Comparison of ENCODE assay signal across 9 mouse cellular contexts in the genomic region with DNA sequence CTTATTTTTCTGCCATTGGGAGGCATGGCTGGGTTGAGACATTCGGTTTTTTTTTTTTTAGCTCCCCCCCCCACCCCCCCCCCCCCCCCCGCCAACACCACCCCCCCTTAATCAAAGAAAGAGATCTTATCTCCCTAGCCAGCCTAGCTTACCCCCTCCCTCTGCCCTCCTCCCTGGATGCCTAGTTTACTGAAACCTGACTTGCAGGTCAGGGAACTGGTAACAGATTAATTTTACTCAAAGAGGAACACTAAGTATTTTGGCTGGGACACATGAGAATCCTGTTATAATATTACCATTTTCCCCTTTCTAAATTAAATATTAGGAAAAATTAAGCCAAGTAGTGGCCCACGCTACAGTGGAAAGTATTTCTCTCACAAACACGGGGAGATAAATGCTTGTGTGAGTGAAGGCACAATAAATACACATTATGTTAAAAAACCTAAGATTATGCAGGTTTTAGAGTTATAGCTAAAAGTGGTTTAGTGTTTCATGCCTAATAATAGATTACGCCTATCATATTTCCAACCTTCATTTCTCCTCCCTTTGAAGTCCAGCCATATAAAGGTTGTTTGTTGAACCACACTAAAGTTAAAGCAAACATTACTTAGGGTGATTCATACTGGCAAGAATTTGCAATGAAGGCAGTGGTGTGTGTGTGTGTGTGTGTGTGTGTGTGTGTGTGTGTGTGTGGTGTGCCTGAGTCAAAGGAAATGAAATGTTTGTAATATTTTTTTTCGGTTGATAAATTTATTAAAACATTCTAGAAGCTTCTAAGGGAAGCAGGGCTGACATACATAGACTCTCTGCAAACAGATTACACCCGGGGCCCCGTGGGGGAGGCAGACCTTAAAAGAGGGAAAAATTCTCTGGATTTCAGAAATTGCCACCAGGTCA.
DNase-seq lines count a peak whose midpoint lies in the region; ATAC-seq and TF ChIP-seq lines count a peak whose summit lies in the region.
"Had no signal": no experiment of that assay in that cellular context is flagged by ENCODE, and none has a peak within 500 bp of the region (broad histone marks: within the 10 kb centered on the region; RNA-seq: fewer than 3 reads in every experiment).

No protein-coding gene starts in this region.

- intact Hi-C loops in heart, postnatal 36 days (cut with DNase I) = loop anchor here (5.0 kb wide), 2 partner anchors 88 to 108 kb away; no protein-coding TSS in a partner anchor

- H3K4me2 ChIP-seq in heart, embryonic 16.5 days (ENCODE audit: low read depth, low read length) = no peak overlapping the region
- peak overlapping the region; percentile 39 for H3K4me2 ChIP-seq in limb, embryonic 14.5 days (replicated peaks; ENCODE audit: low read depth, low read length, severe bottlenecking)

- WGBS in heart, embryonic 16.5 days = 41% methylated on average over 7 of the region's 8 CpGs
- WGBS in limb, embryonic 14.5 days = 11% methylated on average over 8 of the region's 8 CpGs

- no peak for TF ChIP-seq POLR2A in limb, embryonic 14.5 days (IDR thresholded peaks at IDR 0.05; ENCODE audit: borderline replicate concordance, extremely low read depth, insufficient read depth, insufficient read length)

- H3K36me3 ChIP-seq in heart, embryonic 16.5 days (ENCODE audit: control insufficient read depth, insufficient read depth) = no peaks in the 10 kb centered on the region
- H3K36me3 ChIP-seq in limb, embryonic 14.5 days (ENCODE audit: control insufficient read depth, insufficient read depth, low read length) = no peaks in the 10 kb centered on the region

- H3K4me1 ChIP-seq in heart, embryonic 16.5 days (ENCODE audit: control insufficient read depth, insufficient read depth, low read length) = peaks cover 7% of the 10 kb centered on the region; the same call in 1 of the 2 replicates
- H3K4me1 ChIP-seq in limb, embryonic 14.5 days (ENCODE audit: control insufficient read depth, insufficient read depth, low read length) = peaks cover 29% of the 10 kb centered on the region

- peak; percentile 78 for DNase-seq in heart, adult 11 months
- DNase-seq in heart, postnatal 36 days = no peak
- DNase-seq in limb, embryonic 14.5 days (ENCODE audit: low spot score) = peak; percentile 49
- no peak for DNase-seq in c-Kit-positive CD71-positive TER-119-positive erythroid progenitor cells, embryonic 14.5 days (ENCODE audit: low spot score)
- no peak for DNase-seq in left cerebral cortex, adult 9 months (ENCODE audit: low spot score in 2 of 2)

- ATAC-seq in activated CD4-positive, CD25-positive, alpha-beta regulatory T cell, adult 4 months = peak; percentile 12
- ATAC-seq in heart, embryonic 16.5 days (replicated peaks; ENCODE audit: extremely low read depth, insufficient read depth, low FRiP score) = no peak; the same call in 1 of the 2 replicates
- ATAC-seq in limb, embryonic 14.5 days (ENCODE audit: low FRiP score, low read depth) = no peak
- no peak for ATAC-seq in granulocyte monocyte progenitor cell, adult 5-6 weeks (replicated peaks; ENCODE audit: poor library complexity, severe bottlenecking)

- no peaks in the 10 kb centered on the region for H3K9me3 ChIP-seq in heart, embryonic 16.5 days (replicated peaks; ENCODE audit: control insufficient read depth, low read length)
- no peaks in the 10 kb centered on the region for H3K9me3 ChIP-seq in limb, embryonic 14.5 days (ENCODE audit: control insufficient read depth, low read length)

- H3K9ac ChIP-seq in heart, embryonic 16.5 days (ENCODE audit: low read length) = no peak overlapping the region
- no peak overlapping the region for H3K9ac ChIP-seq in limb, embryonic 14.5 days (ENCODE audit: low read depth, low read length, severe bottlenecking)

- H3K27ac ChIP-seq in heart, embryonic 16.5 days (ENCODE audit: low read length) = peak overlapping the region; percentile 48
- H3K27ac ChIP-seq in limb, embryonic 14.5 days (replicated peaks; ENCODE audit: low read depth, low read length) = no peak overlapping the region

- H3K27me3 ChIP-seq in heart, embryonic 16.5 days (ENCODE audit: control insufficient read depth, insufficient read depth, low read length) = no peaks in the 10 kb centered on the region
- no peaks in the 10 kb centered on the region for H3K27me3 ChIP-seq in limb, embryonic 14.5 days (ENCODE audit: control insufficient read depth, insufficient read depth, low read length)

- H3K4me3 ChIP-seq in heart, embryonic 16.5 days (ENCODE audit: low read length) = no peak overlapping the region
- H3K4me3 ChIP-seq in limb, embryonic 14.5 days (replicated peaks; ENCODE audit: low read length) = no peak overlapping the region
- H3K4me3 ChIP-seq: erythroblast, embryonic 14.5 days had no signal

Comparison
In these comparisons a context has a peak if more than half of its experiments do, and no peak if none do; other contexts are left out.
1. DNase-seq: peak in heart, adult 11 months (single experiment) and limb, embryonic 14.5 days (single experiment); none in heart, postnatal 36 days (0 of 2), c-Kit-positive CD71-positive TER-119-positive erythroid progenitor cells, embryonic 14.5 days (single experiment) and left cerebral cortex, adult 9 months (0 of 2).